Mouse (Mus musculus) heart, postnatal 36 days (tissue): Measurements from ENCODE around the gene Ankrd2. TPM values are rescaled to one million over a fixed set of nuclear protein-coding genes. Genes with fewer than 3 reads are reported as not detected.

Experiments used
- DNase-seq, 2 experiments: peaks; one replicate each; pipeline ENCODE4 v3.0.0; 2021 to 2022
- intact Hi-C: fragments of 180-260 bp; cut with DNase I; formaldehyde crosslinking; loops from one replicate; pipeline ENCODE4 v1.15.1; 2025
- total RNA-seq, 2 experiments: library from RNA; stranded (reverse); gene quantifications; 2 replicates each; pipeline ENCODE4 v1.2.3; 2021

Ankrd2 gene
- total RNA-seq, 2 experiments from 2014 or later: 0.24 to 0.36 TPM

DNA sequence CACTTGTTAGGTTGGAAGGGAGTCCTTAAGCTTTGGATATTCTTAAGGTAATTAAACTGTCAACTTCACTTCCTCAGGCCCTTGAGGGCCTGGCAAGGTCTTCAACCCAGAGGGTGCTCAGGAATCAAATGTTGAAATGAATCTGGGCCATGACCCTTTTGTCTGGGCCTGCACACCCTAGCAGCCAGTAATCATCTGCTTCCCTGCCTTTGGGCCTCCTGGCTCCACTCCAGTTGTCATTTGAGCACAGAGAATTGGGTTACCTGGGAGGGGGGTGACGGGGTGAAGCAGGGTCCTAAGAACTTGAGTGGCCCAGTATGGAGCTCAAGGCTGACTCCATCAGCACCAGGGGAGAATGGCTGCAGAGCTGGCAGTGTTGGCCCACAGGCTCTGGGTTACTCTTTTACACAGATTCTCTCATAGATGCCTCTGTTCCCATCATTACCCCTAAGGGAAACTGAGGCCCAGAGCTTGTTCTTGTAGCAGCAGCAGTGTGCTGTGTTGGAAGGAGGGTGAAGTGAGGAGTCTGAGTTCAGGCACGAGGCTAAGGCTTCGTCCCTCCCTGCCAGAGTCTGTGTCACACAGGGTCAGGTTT lies 21.5 kb upstream of the Ankrd2 start:
- no peak for DNase-seq
- intact Hi-C loops: no loop called here

GRCm38 (mm10) chr19:42015001-42015400 lies 20.8 kb upstream of the Ankrd2 start:
- intact Hi-C loops: no loop called here
- DNase-seq: no peak

DNA sequence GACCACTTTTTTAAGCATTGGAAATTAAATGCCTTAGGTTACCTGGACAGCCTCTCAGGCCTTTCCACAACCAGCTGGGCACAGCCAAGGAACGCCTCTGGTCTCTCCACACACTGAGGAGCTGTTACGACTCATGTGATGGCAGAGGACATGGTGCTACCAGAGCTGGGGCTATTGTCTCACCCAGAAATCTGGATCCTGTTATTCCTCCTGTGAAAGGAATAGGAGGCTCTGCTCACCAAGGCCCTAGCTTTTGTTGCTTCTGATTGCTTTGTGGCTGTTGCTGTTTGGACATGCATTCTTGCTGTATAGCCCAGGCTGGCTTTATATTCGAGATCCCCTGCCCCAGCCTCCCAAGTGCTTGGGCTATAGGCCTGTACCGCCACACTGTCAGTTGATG lies 19.5 kb upstream of the Ankrd2 start:
- DNase-seq: no peak
- intact Hi-C loops: loop anchor here (2.0 kb wide), 1 partner anchor 33 kb away; no protein-coding TSS in a partner anchor

DNA sequence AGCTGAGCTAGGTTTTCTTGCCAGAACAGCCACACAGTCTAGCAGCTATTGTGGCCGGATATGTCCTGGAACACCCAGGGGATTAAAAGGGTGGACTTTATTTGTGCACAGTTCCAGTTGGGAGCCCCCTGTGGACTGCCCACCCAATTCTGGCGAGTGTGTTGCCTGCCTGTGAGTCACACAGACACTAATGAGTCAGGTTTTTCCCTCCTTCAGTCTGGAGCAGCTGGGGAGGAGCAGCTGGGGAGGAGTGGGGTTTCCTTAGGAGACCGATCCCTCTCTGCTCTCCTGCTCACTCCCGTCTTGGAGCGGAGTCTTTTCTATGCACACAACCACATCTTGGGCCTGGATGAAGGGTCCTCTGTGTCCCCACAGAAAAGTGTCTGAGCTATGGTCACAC lies 19.0 kb upstream of the Ankrd2 start:
- intact Hi-C loops: loop anchor here (2.0 kb wide), 1 partner anchor 34 kb away; no protein-coding TSS in a partner anchor
- peak in 1 of 2 experiments; percentile 66 for DNase-seq

DNA sequence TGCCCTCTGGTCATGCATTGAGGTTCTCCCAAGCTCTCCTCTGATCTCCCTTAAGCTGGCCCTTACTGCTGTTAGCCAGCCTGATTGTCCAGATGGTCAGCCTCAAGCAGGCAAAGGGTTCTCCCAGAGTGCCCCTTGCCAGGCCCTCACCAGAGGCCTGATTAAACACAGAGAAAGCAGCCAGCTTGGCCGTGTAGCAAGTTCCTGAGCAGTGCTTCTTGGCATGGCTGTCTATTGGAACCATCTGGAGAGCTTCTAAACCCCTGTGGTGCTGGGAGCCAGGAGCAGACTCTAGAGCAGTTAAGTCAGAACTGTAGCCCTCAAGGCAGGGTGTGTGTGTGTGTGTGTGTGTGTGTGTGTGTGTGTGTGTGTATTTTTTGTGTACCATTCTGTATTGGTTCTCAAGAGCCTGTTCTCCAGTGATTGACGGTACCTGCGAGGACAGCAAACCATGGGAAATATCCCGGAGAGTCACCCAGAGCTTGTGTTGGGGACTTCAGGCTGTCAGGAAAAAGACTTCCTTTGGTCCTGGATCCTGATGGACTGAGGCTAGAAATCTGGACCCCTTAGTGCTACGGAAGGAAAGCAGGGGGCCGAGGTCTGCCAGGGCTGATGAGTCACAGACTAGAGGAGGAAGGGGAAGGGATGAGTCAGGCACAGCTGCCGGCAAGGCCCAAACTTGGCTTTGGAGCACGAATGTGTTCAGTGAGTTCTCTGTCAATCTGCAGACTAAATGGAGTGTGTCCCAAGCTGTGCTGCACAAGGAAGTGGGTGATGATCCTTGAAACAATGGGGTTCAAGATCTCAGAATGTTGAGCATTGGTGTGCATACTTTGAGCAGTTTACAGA lies 18.2 kb upstream of the Ankrd2 start:
- intact Hi-C loops: loop anchor here (2.0 kb wide), 1 partner anchor 35 kb away; no protein-coding TSS in a partner anchor
- peak; percentile 70 to 73 for DNase-seq

GRCm38 (mm10) chr19:42019011-42019522 lies 16.7 kb upstream of the Ankrd2 start:
- intact Hi-C loops: no loop called here
- DNase-seq: no peak

- intact Hi-C loops: loop anchor here (10.0 kb wide), 1 partner anchor 87 kb away; the partner anchor contains the start of genes Exosc1 and Zdhhc16
- DNase-seq: peak in 1 of 2 experiments; percentile 39
Measured at GRCm38 (mm10) chr19:42021681-42022541, 13.9 kb upstream of the Ankrd2 start.

DNA sequence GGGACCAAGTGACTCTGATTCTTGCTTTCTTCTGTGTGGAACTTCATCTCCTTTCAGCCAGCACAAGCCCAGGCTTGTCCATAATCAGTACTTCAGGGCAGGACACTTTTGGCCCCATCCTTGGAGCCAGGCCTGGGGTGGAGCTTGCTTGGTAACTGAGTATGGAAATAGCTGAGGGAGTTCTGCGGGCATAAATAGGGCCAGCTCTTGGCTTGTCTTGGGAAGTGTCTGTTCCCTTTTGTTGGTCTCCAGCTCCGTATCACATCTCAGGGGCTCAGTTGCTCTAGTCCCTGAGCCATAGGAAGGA lies 13.3 kb upstream of the Ankrd2 start:
- DNase-seq: no peak
- intact Hi-C loops: loop anchor here (10.0 kb wide), 1 partner anchor 88 kb away; the partner anchor contains the start of genes Exosc1 and Zdhhc16

DNA sequence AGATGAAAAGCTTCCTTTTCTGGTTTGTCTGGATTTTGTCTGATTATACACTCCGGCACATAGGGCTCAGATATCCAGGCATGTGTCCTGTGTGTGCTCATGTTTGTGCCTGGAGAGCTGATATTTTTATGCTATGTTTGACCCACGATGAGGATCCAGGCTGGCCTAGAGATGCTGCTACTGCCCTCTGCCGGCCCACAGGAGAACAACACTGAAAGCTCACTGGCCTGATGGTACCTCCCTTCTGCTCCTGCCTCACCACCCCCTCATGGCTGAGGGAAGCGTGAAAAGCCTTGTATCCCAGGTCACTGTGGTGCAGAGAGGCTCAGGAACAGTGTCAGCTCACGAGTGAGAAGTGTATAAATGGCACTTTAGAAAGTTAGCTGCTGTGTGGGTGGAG lies 9.6 kb upstream of the Ankrd2 start:
- intact Hi-C loops: loop anchor here (1.0 to 10.0 kb wide), 4 partner anchors 46 to 129 kb away; partner anchors contain the start of genes Exosc1, Pgam1, Rrp12 and Zdhhc16

DNA sequence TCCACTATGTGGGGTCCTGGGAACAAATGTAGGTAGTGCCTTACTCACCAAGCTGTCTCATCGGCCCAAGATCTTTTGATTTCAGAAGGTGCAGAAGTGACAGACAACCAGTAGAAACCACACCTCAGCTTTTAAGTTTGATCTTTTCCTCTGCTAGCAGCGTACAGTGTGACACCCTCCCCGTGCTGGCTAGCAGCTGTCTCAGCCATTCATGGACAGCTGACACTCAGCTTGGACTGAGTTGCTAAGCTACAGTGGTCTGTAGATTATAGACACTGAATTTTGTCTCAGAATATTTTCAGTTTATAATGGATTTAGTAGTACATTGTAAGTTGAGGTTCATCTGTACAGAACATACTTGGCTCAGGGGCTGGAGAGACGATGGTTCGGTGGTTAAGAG lies 4.7 kb upstream of the Ankrd2 start:
- DNase-seq: no peak
- intact Hi-C loops: no loop called here

More for the DNA sequence above, 9.6 kb upstream of the Ankrd2 start:
- DNase-seq: peak; percentile 85 to 90

GRCm38 (mm10) chr19:42033611-42034010 lies 2.2 kb upstream of the Ankrd2 start:
- no peak for DNase-seq
- intact Hi-C loops: loop anchor here (2.0 kb wide), 1 partner anchor 35 kb away; no protein-coding TSS in a partner anchor

GRCm38 (mm10) chr19:42034146-42034775 lies 1.5 kb upstream of the Ankrd2 start:
- intact Hi-C loops: loop anchor here (2.0 kb wide), 1 partner anchor 35 kb away; no protein-coding TSS in a partner anchor
- no peak for DNase-seq

DNA sequence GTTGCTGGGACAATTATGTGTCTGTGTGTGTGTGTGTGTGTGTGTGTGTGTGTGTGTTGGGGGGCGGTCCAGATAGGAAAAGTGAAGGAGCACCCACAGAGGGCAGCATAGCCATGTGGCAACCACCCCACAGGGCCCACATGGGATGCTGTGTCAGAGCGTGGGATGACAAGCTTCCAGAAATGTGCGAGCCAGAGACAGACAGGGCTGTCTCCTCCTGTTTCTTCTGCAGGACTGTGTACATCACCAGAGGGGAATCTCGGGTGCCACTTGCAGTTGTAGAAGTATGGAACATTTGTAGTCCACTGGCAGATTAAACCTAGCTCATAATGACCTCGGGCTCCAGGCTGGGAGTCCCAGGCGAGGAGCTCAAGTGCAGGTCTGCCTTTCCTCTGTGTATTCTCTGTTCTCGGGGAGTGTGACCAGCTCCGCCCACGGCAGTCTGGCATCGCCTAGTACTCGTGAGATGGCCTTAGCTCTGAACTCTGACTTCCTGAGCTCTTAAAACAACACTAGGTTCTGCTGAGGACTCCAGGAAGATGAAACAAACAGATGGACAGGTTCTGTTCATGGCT lies 832 bp upstream of the Ankrd2 start:
- no peak for DNase-seq
- intact Hi-C loops: loop anchor here (2.0 to 5.0 kb wide), 3 partner anchors 34 to 132 kb away; no protein-coding TSS in a partner anchor

- DNase-seq: no peak
- intact Hi-C loops: loop anchor here (5.0 kb wide), 2 partner anchors 116 to 131 kb away; no protein-coding TSS in a partner anchor
Measured at GRCm38 (mm10) chr19:42036357-42036756, 557 bp downstream of the Ankrd2 start.

DNA sequence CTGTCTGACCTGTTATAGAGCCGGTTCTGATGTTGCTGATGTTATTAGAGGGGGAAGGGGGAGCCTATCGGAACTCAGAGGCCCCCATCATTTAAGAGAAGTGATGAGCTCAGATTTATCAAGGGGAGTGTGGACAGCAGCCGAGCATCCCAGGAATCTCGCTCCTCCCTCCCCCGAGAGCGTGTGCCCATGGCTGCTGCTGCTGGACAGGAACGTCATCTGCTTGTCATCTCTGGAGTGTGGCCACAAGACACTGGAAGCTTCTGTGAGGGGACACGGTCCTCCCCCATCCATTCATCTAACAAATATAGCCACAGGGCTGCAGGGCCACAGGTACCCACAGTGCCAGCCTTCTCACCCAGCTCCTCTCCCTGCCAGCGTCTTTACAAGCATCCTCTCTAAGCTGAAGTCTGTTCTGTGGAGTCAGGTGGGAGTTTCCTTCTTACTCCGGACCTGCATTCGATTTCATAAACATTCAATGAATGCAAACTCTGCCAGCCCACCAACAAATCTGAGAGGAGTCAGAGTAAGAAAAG lies 1.4 kb downstream of the Ankrd2 start:
- DNase-seq: no peak
- intact Hi-C loops: loop anchor here (5.0 kb wide), 2 partner anchors 115 to 130 kb away; no protein-coding TSS in a partner anchor

GRCm38 (mm10) chr19:42038310-42038709 lies 2.5 kb downstream of the Ankrd2 start:
- no peak for DNase-seq
- intact Hi-C loops: loop anchor here (5.0 kb wide), 2 partner anchors 114 to 129 kb away; no protein-coding TSS in a partner anchor

GRCm38 (mm10) chr19:42043988-42044387 lies 8.2 kb downstream of the Ankrd2 start:
- intact Hi-C loops: no loop called here
- no peak for DNase-seq

- DNase-seq: peak; percentile 76 to 78
- intact Hi-C loops: no loop called here
Measured at GRCm38 (mm10) chr19:42045269-42046102, 9.7 kb downstream of the Ankrd2 start, which contains the start of gene Hoga1. Gene Hoga1, plus strand, starts transcription at chr19:42045610.
